Mouse (Mus musculus): Measurements from ENCODE around the gene Scrn1. TPM values are rescaled to one million over a fixed set of nuclear protein-coding genes. Genes with fewer than 3 reads are reported as not detected.

Scrn1 gene
- polyA plus RNA-seq, 1 experiment = 7.4 TPM

DNA sequence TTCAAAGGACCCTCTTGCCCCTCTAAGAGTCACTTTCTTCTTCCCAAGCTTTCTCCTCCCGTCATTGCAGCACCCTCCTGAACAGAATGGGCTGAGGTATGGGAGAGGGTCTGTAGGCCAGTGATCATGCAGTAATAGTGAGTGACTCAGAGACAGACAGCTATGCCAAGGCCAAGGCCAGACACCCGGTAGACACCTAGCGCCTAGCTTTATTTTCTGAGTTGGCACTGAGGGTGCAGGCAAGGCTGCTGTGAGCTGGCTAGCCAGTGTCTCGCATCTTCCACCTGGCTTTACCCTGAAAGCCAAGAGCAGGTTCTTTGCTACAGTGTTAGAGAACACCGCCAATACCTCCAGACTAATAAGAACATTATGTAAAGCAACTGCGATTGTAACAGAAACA lies 103.5 kb downstream of the Scrn1 start:
- no peak for TF ChIP-seq CTCF (IDR thresholded peaks at IDR 0.05; ENCODE audit: control insufficient read depth, insufficient read depth, insufficient replicate concordance, low read depth, low read length)
- H3K4me3 ChIP-seq (ENCODE audit: control insufficient read depth, low read depth, low read length) = no peak overlapping the region
- no peaks in the 10 kb centered on the region for H3K27me3 ChIP-seq (ENCODE audit: control insufficient read depth, insufficient read depth, low read length)
- H3K36me3 ChIP-seq (ENCODE audit: control insufficient read depth, insufficient read depth, low read length) = no peaks in the 10 kb centered on the region
- 0 out of 2 replicates have a peak overlapping the region, but pooled peaks have one; percentile 10 for H3K27ac ChIP-seq (ENCODE audit: control insufficient read depth, insufficient read depth, low read depth, low read length)
- H3K4me1 ChIP-seq (ENCODE audit: control insufficient read depth, insufficient read depth, low read length) = no peaks in the 10 kb centered on the region; the same call in 1 of the 2 replicates

- H3K36me3 ChIP-seq (ENCODE audit: control insufficient read depth, insufficient read depth, low read length) = no peaks in the 10 kb centered on the region
- H3K27ac ChIP-seq (ENCODE audit: control insufficient read depth, insufficient read depth, low read depth, low read length) = no peak overlapping the region; the same call in 1 of the 2 replicates
- TF ChIP-seq POLR2A (IDR thresholded peaks at IDR 0.05; ENCODE audit: control insufficient read depth, low read depth, low read length) = no peak
- TF ChIP-seq CTCF (IDR thresholded peaks at IDR 0.05; ENCODE audit: control insufficient read depth, insufficient read depth, insufficient replicate concordance, low read depth, low read length) = no peak
These were observed 105.2 kb downstream of the Scrn1 start for GRCm38 (mm10) chr6:54460915-54461671.

DNA sequence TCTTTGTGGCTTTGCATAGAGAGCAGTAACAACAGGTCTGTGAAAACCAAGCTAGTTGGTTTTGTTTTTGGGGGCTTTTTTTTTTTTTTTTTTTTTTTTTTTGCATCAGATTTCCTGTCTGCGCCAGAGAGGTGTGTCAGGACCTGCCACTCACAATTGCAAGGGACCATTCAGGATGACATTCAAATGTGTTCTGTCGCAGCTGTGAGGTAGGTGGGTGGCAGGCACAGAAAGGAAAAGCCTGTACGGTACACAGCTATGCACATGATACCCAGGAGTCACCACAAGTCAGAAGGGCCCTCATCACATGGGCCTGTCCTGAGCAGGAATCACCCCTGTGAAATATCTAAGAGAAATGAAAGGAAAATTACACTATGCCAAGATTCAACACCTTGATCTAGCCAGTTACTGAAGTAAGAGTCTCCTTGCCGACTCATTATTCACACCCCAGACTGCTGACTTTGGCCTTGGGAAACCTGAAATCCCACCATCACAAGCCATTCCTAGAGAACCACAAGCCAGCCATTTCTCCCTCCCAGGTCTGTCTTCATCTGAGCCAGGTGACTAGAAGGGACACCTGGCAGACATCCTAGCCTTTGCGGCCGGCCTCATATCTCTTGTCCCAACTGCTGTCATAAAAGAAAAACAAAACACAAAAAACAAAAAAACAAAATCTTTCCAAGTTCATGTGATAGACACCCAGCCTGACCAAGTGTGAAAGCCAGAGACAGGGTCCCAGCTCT lies 105.9 kb downstream of the Scrn1 start:
- Histone ChIP-seq H3K4me1 (ENCODE audit: control insufficient read depth, insufficient read depth, low read length) (no peaks in the 10 kb centered on the region; the same call in 1 of the 2 replicates), H3K27ac (ENCODE audit: control insufficient read depth, insufficient read depth, low read depth, low read length) (no peak overlapping the region), H3K36me3 (ENCODE audit: control insufficient read depth, insufficient read depth, low read length) (no peaks in the 10 kb centered on the region), H3K27me3 (ENCODE audit: control insufficient read depth, insufficient read depth, low read length) (no peaks in the 10 kb centered on the region), H3K4me3 (ENCODE audit: control insufficient read depth, low read depth, low read length) (no peak overlapping the region)
- TF ChIP-seq CTCF (IDR thresholded peaks at IDR 0.05; ENCODE audit: control insufficient read depth, insufficient read depth, insufficient replicate concordance, low read depth, low read length) (no peak), POLR2A (IDR thresholded peaks at IDR 0.05; ENCODE audit: control insufficient read depth, low read depth, low read length) (no peak)

More at GRCm38 (mm10) chr6:54460915-54461671, 105.2 kb downstream of the Scrn1 start:
- Histone ChIP-seq H3K27me3 (ENCODE audit: control insufficient read depth, insufficient read depth, low read length) (no peaks in the 10 kb centered on the region), H3K4me1 (ENCODE audit: control insufficient read depth, insufficient read depth, low read length) (no peaks in the 10 kb centered on the region; the same call in 1 of the 2 replicates), H3K4me3 (ENCODE audit: control insufficient read depth, low read depth, low read length) (no peak overlapping the region)

GRCm38 (mm10) chr6:54459661-54460060 lies 106.6 kb downstream of the Scrn1 start:
- H3K36me3 ChIP-seq (ENCODE audit: control insufficient read depth, insufficient read depth, low read length) = no peaks in the 10 kb centered on the region
- H3K4me3 ChIP-seq (ENCODE audit: control insufficient read depth, low read depth, low read length) = no peak overlapping the region
- TF ChIP-seq CTCF (IDR thresholded peaks at IDR 0.05; ENCODE audit: control insufficient read depth, insufficient read depth, insufficient replicate concordance, low read depth, low read length) (no peak), POLR2A (IDR thresholded peaks at IDR 0.05; ENCODE audit: control insufficient read depth, low read depth, low read length) (no peak)
- no peaks in the 10 kb centered on the region for H3K27me3 ChIP-seq (ENCODE audit: control insufficient read depth, insufficient read depth, low read length)
- no peak overlapping the region for H3K27ac ChIP-seq (ENCODE audit: control insufficient read depth, insufficient read depth, low read depth, low read length)
- H3K4me1 ChIP-seq (ENCODE audit: control insufficient read depth, insufficient read depth, low read length) = no peaks in the 10 kb centered on the region; the same call in 1 of the 2 replicates

Other genes starting within 250 kb of the Scrn1 start
- 5.7 and 5.9 TPM in 2 replicates for gene Prr15, start 240.7 kb downstream of the Scrn1 start, polyA plus RNA-seq (2012; rRNA removed)
- gene Wipf3, start 136.9 kb downstream of the Scrn1 start, polyA plus RNA-seq (2012; rRNA removed) = 13.4 and 18.2 TPM in 2 replicates
- gene Plekha8, start 28.6 kb upstream of the Scrn1 start, polyA plus RNA-seq (2012; rRNA removed) = 14.3 and 14.4 TPM in 2 replicates
- gene Fkbp14, start 30.8 kb upstream of the Scrn1 start, polyA plus RNA-seq (2012; rRNA removed) = 6.8 and 10.6 TPM in 2 replicates
- gene Mturn, start 115.1 kb upstream of the Scrn1 start, polyA plus RNA-seq (2012; rRNA removed) = 5.6 and 7.2 TPM in 2 replicates

Measured in testis, adult 2 months (tissue).